Mouse (Mus musculus) kidney, postnatal 4 days (tissue): Measurements from ENCODE around the gene Sgf29.
A peak's percentile ranks its signal among the peaks of the same experiment; 100 is the strongest.

Source experiments
- DNase-seq, 2 experiments: peaks; one replicate each; pipeline ENCODE4 v3.0.0; 2021; ENCODE audit warnings: mixed read lengths in 2 of 2

Sgf29 gene

GRCm38 (mm10) chr7:126649231-126650051 lies at the start of gene Sgf29:
Gene Sgf29 (plus strand): TSS chr7:126649309.
- DNase-seq = peak; percentile 96 to 97

- DNase-seq = no peak
Measured at GRCm38 (mm10) chr7:126601896-126602295, 47.2 kb upstream of the Sgf29 start.

- DNase-seq = no peak
Measured at GRCm38 (mm10) chr7:126602650-126603049, 46.5 kb upstream of the Sgf29 start.

GRCm38 (mm10) chr7:126606611-126607010 lies 42.5 kb upstream of the Sgf29 start:
- DNase-seq = no peak

GRCm38 (mm10) chr7:126607064-126607463 lies 42.0 kb upstream of the Sgf29 start:
- peak; percentile 18 to 33 for DNase-seq

GRCm38 (mm10) chr7:126607796-126608195 lies 41.3 kb upstream of the Sgf29 start:
- DNase-seq = no peak

GRCm38 (mm10) chr7:126612736-126613135 lies 36.4 kb upstream of the Sgf29 start:
- no peak for DNase-seq

- no peak for DNase-seq
Measured at GRCm38 (mm10) chr7:126616707-126617106, 32.4 kb upstream of the Sgf29 start.

- no peak for DNase-seq
Measured at GRCm38 (mm10) chr7:126619559-126620275, 29.4 kb upstream of the Sgf29 start.

GRCm38 (mm10) chr7:126621452-126622359 lies 27.4 kb upstream of the Sgf29 start:
- DNase-seq = peak in 1 of 2 experiments; percentile 31

GRCm38 (mm10) chr7:126623381-126623780 lies 25.7 kb upstream of the Sgf29 start:
- DNase-seq = no peak

- DNase-seq = no peak
Measured at GRCm38 (mm10) chr7:126624774-126625173, 24.3 kb upstream of the Sgf29 start.

- DNase-seq = peak; percentile 61 to 73
Measured at GRCm38 (mm10) chr7:126625369-126625768, 23.7 kb upstream of the Sgf29 start.

GRCm38 (mm10) chr7:126625807-126626600 lies 23.1 kb upstream of the Sgf29 start:
- DNase-seq = no peak

GRCm38 (mm10) chr7:126628111-126628510 lies 21.0 kb upstream of the Sgf29 start:
- DNase-seq = peak; percentile 34 to 57

- no peak for DNase-seq
Measured at GRCm38 (mm10) chr7:126629915-126630314, 19.2 kb upstream of the Sgf29 start.

GRCm38 (mm10) chr7:126630824-126631518 lies 18.1 kb upstream of the Sgf29 start, which contains the start of gene Nupr1:
Gene Nupr1 (minus strand): TSS chr7:126630861.
- no peak for DNase-seq

- no peak for DNase-seq
Measured at GRCm38 (mm10) chr7:126632478-126632877, 16.6 kb upstream of the Sgf29 start.

- no peak for DNase-seq
Measured at GRCm38 (mm10) chr7:126635375-126635774, 13.7 kb upstream of the Sgf29 start.

- DNase-seq = peak; percentile 34 to 49
Measured at GRCm38 (mm10) chr7:126636733-126637520, 12.2 kb upstream of the Sgf29 start.
